Mouse (Mus musculus) neural tube, embryonic 15.5 days (tissue): ENCODE data around the gene Pip4k2c. TPM values are rescaled to one million over a fixed set of nuclear protein-coding genes. Genes with fewer than 3 reads are reported as not detected.
"Not testable (repeated sequence)": the region's sequence is repeated elsewhere in the genome, so short reads cannot be mapped to it uniquely, and the experiment has no call there.

ENCODE experiments used
- ATAC-seq: fragments of 200-750 bp; cut with Nextera tagmentation; 2 replicates; pipeline ENCODE4 v1.8.0; 2017; ENCODE audit warnings: mild to moderate bottlenecking, moderate TSS enrichment, moderate library complexity; ENCODE audit not compliant: low FRiP score
- H3K27ac ChIP-seq: fragments of 300-500 bp; sonication (generic); replicated peaks from 2 replicates; pipeline ENCODE4 v1.5.1; 2015; ENCODE audit warnings: mild to moderate bottlenecking, inconsistent platforms
- H3K27me3 ChIP-seq: fragments of 300-500 bp; sonication (generic); replicated peaks from 2 replicates; pipeline ENCODE4 v1.6.1; 2015; ENCODE audit warnings: inconsistent platforms
- H3K36me3 ChIP-seq: fragments of 300-500 bp; sonication (generic); 2 replicates; pipeline ENCODE4 v1.6.1; 2015; ENCODE audit warnings: inconsistent platforms
- H3K4me1 ChIP-seq: fragments of 300-500 bp; sonication (generic); 2 replicates; pipeline ENCODE4 v1.6.1; 2015; ENCODE audit warnings: inconsistent platforms
- H3K4me2 ChIP-seq: fragments of 300-500 bp; sonication (generic); 2 replicates; pipeline ENCODE4 v1.6.1; 2015; ENCODE audit warnings: inconsistent platforms, mild to moderate bottlenecking, moderate library complexity
- H3K4me3 ChIP-seq: fragments of 300-500 bp; sonication (generic); replicated peaks from 2 replicates; pipeline ENCODE4 v1.5.1; 2015; ENCODE audit warnings: mild to moderate bottlenecking, inconsistent platforms
- H3K9ac ChIP-seq: fragments of 300-500 bp; sonication (generic); replicated peaks from 2 replicates; pipeline ENCODE4 v1.6.1; 2015; ENCODE audit warnings: mild to moderate bottlenecking, inconsistent platforms
- H3K9me3 ChIP-seq: fragments of 300-500 bp; sonication (generic); replicated peaks from 2 replicates; pipeline ENCODE4 v1.6.1; 2016; ENCODE audit warnings: inconsistent platforms
- WGBS: fragments of 180-500 bp; shearing (Covaris S2); methylation state at CpG from one replicate; pipeline ENCODE4 v1.1.7; 2015; ENCODE audit warnings: mixed read lengths; 5-methylcytosine and 5-hydroxymethylcytosine counted together
- polyA plus RNA-seq: library from polyadenylated mRNA; unstranded; fragments of >200 nt; fragmentation: Nextera tagmentation; extraction: Ambion mirVana; gene quantifications from 2 replicates; pipeline ENCODE4 v1.2.1, GENCODE M21; 2015

Pip4k2c gene
- polyA plus RNA-seq, 1 experiment from 2014 or later = 19.8 TPM

DNA sequence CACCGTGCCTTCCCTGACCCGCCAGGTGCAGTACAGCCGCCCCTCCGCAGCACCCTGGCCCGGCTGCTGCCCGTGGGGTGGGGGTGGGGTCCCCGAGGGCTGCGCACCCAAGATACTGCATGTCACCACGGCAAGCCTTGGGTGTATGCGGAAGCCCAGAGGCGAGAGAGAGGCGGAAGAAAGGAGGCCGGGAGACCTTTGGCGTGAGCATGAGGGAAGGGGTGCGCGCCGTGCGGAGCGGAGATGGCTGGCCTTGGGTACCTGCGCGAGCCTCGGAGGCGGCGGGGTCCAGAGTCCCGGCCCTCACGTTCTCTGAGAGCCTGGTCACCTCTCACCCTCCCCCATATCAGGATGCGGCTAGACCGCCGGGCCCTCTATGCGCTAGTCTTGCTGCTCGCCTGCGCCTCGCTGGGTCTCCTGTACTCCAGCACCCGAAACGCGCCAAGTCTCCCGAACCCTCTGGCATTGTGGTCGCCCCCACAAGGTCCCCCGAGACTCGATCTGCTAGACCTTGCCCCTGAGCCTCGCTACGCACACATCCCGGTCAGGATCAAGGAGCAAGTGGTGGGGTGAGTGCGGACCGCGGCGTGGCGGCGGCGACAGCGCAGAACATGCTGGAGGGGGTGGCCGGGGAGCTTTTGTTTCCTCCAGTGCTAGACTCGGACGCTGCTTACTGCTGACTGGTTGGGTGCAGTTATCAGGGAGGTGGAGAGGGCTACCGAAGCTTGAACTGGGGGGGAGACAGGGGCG, 45.6 kb downstream of the Pip4k2c start:
- H3K27me3 ChIP-seq = peaks cover 33% of the 10 kb centered on the region
- no peaks in the 10 kb centered on the region for H3K9me3 ChIP-seq
- peaks cover 14% of the 10 kb centered on the region for H3K36me3 ChIP-seq
- peak overlapping the region; percentile 81 for H3K4me2 ChIP-seq
- under 1% methylated on average over 55 of the region's 56 CpGs for WGBS
- peak overlapping the region; percentile 73 for H3K4me3 ChIP-seq
- H3K4me1 ChIP-seq = peaks cover 37% of the 10 kb centered on the region
- peak overlapping the region; percentile 97 for H3K9ac ChIP-seq
- ATAC-seq = peak; percentile 65
- H3K27ac ChIP-seq = peak overlapping the region; percentile 95

DNA sequence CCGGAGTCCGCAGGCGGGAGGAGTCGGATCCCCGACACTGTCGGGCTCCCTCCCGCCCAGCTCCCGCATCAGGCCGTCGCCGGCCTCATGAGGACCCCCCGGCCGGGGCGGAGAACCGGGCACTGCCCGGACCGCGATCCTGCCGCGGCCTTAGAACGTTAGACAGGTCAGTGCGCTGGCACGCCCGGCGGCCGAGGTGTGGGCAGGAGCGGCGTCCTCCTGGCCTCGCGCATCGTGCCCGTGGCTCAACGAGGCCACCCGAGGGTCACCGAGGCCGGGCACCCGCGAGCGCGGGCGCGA, 46.1 kb downstream of the Pip4k2c start:
- Histone ChIP-seq H3K27me3 (peaks cover 28% of the 10 kb centered on the region), H3K4me1 (peaks cover 32% of the 10 kb centered on the region), H3K27ac (peak overlapping the region; percentile 95), H3K4me3 (peak overlapping the region; percentile 73), H3K36me3 (peaks cover 14% of the 10 kb centered on the region), H3K4me2 (peak overlapping the region; percentile 81), H3K9ac (peak overlapping the region; percentile 97), H3K9me3 (no peaks in the 10 kb centered on the region)
- WGBS = under 1% methylated on average over 29 of the region's 42 CpGs
- ATAC-seq = peak; percentile 54

DNA sequence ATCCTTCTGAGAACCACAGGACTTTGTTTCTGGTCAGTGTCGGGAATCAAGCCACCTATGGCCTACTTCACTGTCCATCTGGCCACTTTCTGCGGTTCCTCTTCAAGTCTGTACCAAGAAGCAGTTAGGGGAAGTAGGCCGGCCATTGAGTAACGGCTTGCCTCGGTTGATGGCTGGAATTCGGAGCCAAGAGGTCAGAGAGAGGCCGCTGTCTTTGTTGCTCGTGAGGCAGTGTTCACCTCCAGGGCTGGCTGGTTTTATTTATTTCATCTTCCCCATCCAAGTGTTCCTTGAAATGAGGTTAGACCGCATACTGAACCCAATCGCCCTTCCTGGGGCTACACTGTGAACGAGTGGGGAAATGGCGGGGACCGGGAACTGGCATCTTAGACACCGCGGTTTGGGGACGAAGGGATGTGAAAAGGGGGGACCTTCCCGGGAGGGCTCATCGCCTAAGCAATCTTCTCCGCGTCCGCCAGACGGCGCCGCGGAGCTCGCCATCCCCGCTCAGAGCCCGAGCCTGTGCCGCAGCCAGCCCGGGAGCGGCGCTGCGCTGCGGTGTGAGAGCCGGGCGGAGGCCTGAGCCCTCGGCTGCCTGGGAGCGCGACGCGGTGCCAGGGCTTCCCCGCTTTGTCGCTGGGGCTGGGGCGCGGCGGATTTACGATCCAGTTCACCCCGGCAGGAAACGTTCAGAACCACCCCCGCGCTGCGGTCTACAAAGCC, 46.6 kb downstream of the Pip4k2c start, which contains the start of gene B4galnt1:
Gene B4galnt1, plus strand, starts transcription at position 595 of the 723 bp plus-strand sequence.
- peak within 1 kb of the TSS; percentile 73 for H3K4me3 ChIP-seq
- H3K9ac ChIP-seq = peak within 1 kb of the TSS; percentile 97
- 2% methylated on average over 52 of the region's 52 CpGs for WGBS
- H3K27me3 ChIP-seq = peaks cover 24% of the 10 kb centered on the region
- no peaks in the 10 kb centered on the region for H3K9me3 ChIP-seq
- peak within 1 kb of the TSS; percentile 81 for H3K4me2 ChIP-seq
- H3K4me1 ChIP-seq = peaks cover 26% of the 10 kb centered on the region
- peaks cover 14% of the 10 kb centered on the region for H3K36me3 ChIP-seq
- ATAC-seq = peak; percentile 89
- peak within 1 kb of the TSS; percentile 95 for H3K27ac ChIP-seq

DNA sequence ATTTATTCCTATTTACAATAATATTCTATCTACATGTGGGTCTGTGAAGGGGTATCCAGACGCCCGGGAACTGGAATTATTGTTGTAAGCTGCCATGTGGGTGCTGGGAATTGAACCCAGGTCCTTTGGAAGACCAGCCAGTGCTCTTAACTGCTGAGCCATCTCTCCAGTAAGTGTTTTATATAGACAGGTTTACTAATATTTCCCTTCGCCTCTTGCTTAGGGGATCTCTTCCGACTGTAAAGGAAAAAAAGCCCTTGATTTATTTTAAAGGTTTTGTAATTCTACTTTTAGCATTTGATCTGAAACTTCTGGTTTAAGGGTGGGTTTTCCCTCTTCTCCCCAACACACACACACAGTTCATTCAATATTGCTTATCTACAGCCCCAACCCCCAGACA, 47.2 kb downstream of the Pip4k2c start:
- Histone ChIP-seq H3K27ac (peak overlapping the region; percentile 95), H3K9ac (no peak overlapping the region; the same call in 1 of the 2 replicates), H3K4me3 (peak overlapping the region; percentile 73; the same call in 1 of the 2 replicates), H3K9me3 (no peaks in the 10 kb centered on the region), H3K36me3 (peaks cover 10% of the 10 kb centered on the region), H3K27me3 (peaks cover 18% of the 10 kb centered on the region), H3K4me2 (peak overlapping the region; percentile 81), H3K4me1 (peaks cover 23% of the 10 kb centered on the region)
- 97% methylated on average over 4 of the region's 4 CpGs for WGBS
- no peak for ATAC-seq

DNA sequence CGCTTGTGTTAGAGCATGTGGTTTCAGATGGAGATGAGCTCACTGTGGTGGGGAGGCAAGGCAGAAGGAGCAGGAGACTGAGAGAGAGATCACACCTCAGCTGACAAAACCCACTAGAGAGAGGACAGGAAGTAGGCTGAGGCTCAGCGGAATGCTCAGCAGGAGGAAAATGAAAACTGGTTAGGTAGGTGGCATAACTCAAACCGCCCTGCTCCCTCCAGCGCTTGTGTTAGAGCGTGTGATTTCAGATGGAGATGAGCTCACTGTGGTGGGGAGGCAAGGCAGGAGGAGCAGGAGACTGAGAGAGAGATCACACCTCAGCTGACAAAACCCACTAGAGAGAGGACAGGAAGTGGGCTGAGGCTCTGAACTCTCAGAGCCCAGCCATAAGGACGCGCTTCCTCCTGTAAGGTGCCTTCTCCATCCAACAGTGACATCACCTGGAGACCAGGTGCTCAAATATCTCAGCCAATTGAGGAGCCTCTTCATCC, 48.6 kb downstream of the Pip4k2c start:
- WGBS = 59% methylated on average over 7 of the region's 7 CpGs
- not testable (repeated sequence) for H3K4me3 ChIP-seq, H3K9me3 ChIP-seq, H3K27me3 ChIP-seq, H3K4me2 ChIP-seq, H3K36me3 ChIP-seq, H3K27ac ChIP-seq, ATAC-seq, H3K9ac ChIP-seq
- peaks cover 20% of the 10 kb centered on the region for H3K4me1 ChIP-seq

DNA sequence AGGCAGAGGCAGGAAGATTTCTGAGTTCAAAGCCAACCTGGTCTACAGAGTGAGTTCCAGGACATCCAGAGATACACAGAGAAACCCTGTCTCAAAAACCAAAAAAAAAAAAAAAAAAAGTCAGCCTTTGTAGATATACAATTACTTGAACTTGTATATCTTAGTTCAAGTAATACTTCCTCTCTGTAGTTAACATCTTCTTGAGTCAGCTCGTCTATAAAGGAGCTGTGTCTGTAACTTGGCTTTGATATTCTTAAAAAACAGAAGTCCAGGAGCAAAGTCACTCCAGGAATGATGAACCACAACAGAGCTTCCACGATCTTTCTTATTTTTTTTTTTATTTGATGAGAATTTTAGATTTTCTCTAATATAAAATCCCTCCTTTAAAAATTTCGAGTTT, 50.7 kb downstream of the Pip4k2c start:
- Histone ChIP-seq H3K4me3 (no peak overlapping the region), H3K9me3 (no peaks in the 10 kb centered on the region), H3K9ac (no peak overlapping the region), H3K36me3 (no peaks in the 10 kb centered on the region), H3K4me2 (no peak overlapping the region), H3K27me3 (no peaks in the 10 kb centered on the region), H3K27ac (no peak overlapping the region), H3K4me1 (peaks cover 5% of the 10 kb centered on the region)
- 82% methylated on average over 3 of the region's 3 CpGs for WGBS
- no peak for ATAC-seq

DNA sequence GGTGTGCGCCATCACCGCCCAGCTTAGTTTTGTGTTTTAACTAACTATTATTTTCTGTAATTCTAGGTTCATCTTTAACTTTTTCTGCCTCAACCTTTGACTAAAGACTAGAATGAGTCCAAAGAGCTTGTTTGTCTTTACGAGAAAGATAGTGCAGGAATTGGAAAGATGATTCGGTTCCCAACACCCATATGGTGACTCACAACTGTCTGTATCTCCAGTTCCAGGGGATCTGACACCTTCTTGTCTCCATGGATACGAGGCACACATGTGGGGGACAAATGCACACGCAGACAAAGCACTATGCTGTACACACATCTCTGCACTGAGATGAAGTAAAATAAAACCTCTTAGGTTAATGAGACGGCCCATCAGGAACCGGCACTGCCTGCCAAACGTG, 51.3 kb downstream of the Pip4k2c start:
- Histone ChIP-seq H3K4me1 (peaks cover 5% of the 10 kb centered on the region), H3K27ac (no peak overlapping the region), H3K4me2 (no peak overlapping the region), H3K9me3 (no peaks in the 10 kb centered on the region), H3K9ac (no peak overlapping the region), H3K4me3 (no peak overlapping the region), H3K36me3 (no peaks in the 10 kb centered on the region), H3K27me3 (no peaks in the 10 kb centered on the region)
- ATAC-seq = no peak
- 83% methylated on average over 9 of the region's 9 CpGs for WGBS

DNA sequence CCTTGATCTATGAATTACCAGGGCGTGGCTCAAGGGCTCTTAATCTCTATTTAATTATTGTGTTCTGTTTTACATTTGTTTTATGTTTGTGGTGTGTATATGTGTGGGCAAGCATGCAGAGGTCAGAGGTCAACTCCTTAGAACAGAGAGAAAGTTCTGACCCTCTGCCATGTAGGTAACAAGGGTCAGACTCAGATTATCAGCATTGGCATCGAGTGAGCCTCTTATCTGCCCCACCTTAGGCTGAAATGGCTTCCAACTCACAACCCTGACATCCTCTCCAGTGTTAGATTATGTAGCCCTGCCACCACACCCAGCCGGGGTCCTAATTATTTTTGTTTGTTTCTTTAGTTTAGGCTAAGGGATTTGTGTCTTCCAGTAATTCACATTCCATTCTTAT, 52.9 kb downstream of the Pip4k2c start:
- no peaks in the 10 kb centered on the region for H3K4me1 ChIP-seq
- WGBS = 86% methylated on average over 3 of the region's 3 CpGs
- H3K9ac ChIP-seq = no peak overlapping the region
- H3K27me3 ChIP-seq = no peaks in the 10 kb centered on the region
- H3K27ac ChIP-seq = no peak overlapping the region
- ATAC-seq = no peak
- H3K9me3 ChIP-seq = no peaks in the 10 kb centered on the region
- no peak overlapping the region for H3K4me3 ChIP-seq
- H3K36me3 ChIP-seq = no peaks in the 10 kb centered on the region
- H3K4me2 ChIP-seq = no peak overlapping the region

DNA sequence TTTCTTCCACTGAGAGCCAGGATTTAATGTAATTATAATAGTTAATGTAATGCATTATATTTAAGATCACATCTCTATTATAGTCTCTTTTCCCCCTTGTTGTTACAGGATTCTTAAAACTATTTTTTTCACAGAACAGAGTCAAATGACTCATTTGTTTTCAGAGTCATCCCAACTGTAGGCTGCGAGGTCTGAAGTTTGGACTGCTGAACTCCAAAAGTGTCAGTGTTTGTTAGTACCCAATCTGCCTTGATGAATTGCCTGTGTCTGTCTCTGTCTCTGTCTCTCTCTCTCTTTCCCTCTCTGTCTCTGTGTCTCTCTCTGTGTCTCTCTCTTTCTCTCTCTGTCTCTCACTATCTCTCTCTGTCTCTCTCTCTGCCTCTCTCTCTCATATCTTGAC, 54.9 kb downstream of the Pip4k2c start:
- no peak for ATAC-seq
- 88% methylated on average over 1 of the region's 1 CpGs for WGBS
- Histone ChIP-seq H3K27me3 (no peaks in the 10 kb centered on the region), H3K4me2 (no peak overlapping the region), H3K36me3 (no peaks in the 10 kb centered on the region), H3K4me3 (no peak overlapping the region), H3K4me1 (no peaks in the 10 kb centered on the region), H3K9ac (no peak overlapping the region), H3K9me3 (no peaks in the 10 kb centered on the region), H3K27ac (no peak overlapping the region)

DNA sequence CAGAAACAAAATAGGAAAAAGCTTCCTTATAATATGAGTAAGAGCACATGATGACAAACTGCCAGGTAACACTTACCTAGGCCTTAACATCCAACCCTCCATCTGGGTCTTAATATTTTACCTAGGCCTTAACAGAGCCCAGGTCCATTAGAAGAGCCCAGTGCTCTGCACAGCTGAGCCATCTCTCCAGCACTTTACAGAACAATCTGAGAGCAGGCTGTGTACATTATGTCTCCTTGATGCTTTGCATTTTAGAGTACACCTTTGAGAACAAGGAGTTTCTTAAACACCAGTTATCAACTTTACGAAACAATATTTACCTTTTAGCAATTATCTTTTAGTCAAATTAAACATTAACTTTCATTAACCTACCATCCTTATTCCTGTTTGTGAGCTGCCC, 55.3 kb downstream of the Pip4k2c start:
- no peak overlapping the region for H3K4me2 ChIP-seq
- ATAC-seq = no peak
- WGBS = 100% methylated on average over 1 of the region's 1 CpGs
- no peaks in the 10 kb centered on the region for H3K9me3 ChIP-seq
- H3K4me3 ChIP-seq = no peak overlapping the region
- no peaks in the 10 kb centered on the region for H3K36me3 ChIP-seq
- H3K9ac ChIP-seq = no peak overlapping the region
- no peaks in the 10 kb centered on the region for H3K4me1 ChIP-seq
- H3K27me3 ChIP-seq = no peaks in the 10 kb centered on the region
- no peak overlapping the region for H3K27ac ChIP-seq

DNA sequence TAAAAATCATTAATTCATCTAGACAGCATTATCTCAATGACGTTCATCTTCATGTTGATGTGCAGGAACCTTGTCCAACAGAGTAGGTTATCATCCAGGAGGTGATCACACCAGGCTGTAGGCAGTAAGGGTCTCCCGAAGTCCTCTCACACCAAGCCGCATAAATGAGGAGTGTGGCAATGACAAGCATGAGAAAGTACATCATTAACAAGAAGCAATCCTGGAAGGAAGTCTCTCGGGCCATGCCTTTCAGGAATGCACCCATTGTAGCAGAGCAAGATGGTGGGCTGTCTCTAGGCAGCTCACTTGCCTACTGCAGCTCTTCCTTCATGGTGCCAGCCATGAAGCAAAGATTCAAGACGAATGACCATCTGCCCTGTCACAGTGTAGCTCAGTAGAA, 56.7 kb downstream of the Pip4k2c start:
- no peak overlapping the region for H3K27ac ChIP-seq
- H3K36me3 ChIP-seq = no peaks in the 10 kb centered on the region
- H3K4me1 ChIP-seq = no peaks in the 10 kb centered on the region
- no peak overlapping the region for H3K4me3 ChIP-seq
- H3K27me3 ChIP-seq = no peaks in the 10 kb centered on the region
- H3K4me2 ChIP-seq = no peak overlapping the region
- H3K9me3 ChIP-seq = no peaks in the 10 kb centered on the region
- H3K9ac ChIP-seq = no peak overlapping the region
- 89% methylated on average over 5 of the region's 5 CpGs for whole genome bisulfite sequencing
- ATAC-seq = no peak

DNA sequence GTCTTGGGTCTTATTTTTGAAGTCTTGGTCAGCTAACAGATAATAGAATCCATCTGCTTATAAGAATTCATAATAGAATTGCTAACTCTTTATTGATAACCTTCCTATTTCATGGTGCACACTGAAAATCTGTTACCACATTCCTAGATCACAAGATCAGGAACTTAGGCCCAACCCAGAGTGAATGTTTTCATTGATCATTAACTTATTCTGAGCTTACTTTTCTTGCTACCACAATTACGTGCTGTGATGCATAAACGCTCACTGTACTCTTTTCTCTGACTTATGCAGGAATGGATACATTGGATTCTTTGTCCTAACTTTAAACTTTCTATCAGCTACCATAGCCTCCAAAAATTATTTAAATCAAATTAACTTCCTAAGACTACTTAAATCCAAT, 57.1 kb downstream of the Pip4k2c start:
- H3K27me3 ChIP-seq = no peaks in the 10 kb centered on the region
- no peak for ATAC-seq
- no peak overlapping the region for H3K4me2 ChIP-seq
- H3K27ac ChIP-seq = no peak overlapping the region
- no peaks in the 10 kb centered on the region for H3K4me1 ChIP-seq
- H3K9ac ChIP-seq = no peak overlapping the region
- WGBS = 96% methylated on average over 2 of the region's 2 CpGs
- no peaks in the 10 kb centered on the region for H3K9me3 ChIP-seq
- H3K4me3 ChIP-seq = no peak overlapping the region
- no peaks in the 10 kb centered on the region for H3K36me3 ChIP-seq
